Comparison of ENCODE assay signal across 8 mouse cellular contexts in genomic region chr13:12464844-12465243, GRCm38 (mm10). TPM values are rescaled to one million over a fixed set of nuclear protein-coding genes. Genes with fewer than 3 reads are reported as not detected.
DNase-seq lines count a peak whose midpoint lies in the region; ATAC-seq lines count a peak whose summit lies in the region.

Lgals8 (minus strand) TSS chr13:12464944.

- ATAC-seq in kidney, embryonic 15.5 days (replicated peaks; ENCODE audit: low FRiP score), result no peak
- ATAC-seq in intestine, embryonic 16.5 days, result no peak
- ATAC-seq in midbrain, embryonic 12.5 days (ENCODE audit: low FRiP score, low read depth), result no peak

- no peak within 1 kb of the TSS for H3K27ac ChIP-seq in kidney, embryonic 15.5 days
- no peak within 1 kb of the TSS for H3K27ac ChIP-seq in intestine, embryonic 16.5 days (ENCODE audit: low read length)
- no peak within 1 kb of the TSS for H3K27ac ChIP-seq in midbrain, embryonic 12.5 days (replicated peaks)

- DNase-seq in kidney, postnatal 36 days, result no peak
- DNase-seq in adrenal gland, adult 8-10 months, result no peak
- DNase-seq in gastrocnemius, postnatal 36 days, result no peak
- DNase-seq in natural killer cell, adult 2 months (ENCODE audit: low spot score in 2 of 2), result no peak
- no peak for DNase-seq in testis, postnatal 14 days (ENCODE audit: low spot score)

- H3K27me3 ChIP-seq in kidney, embryonic 15.5 days, result no peaks in the 10 kb centered on the region
- H3K27me3 ChIP-seq in intestine, embryonic 16.5 days (replicated peaks; ENCODE audit: control insufficient read depth, insufficient read depth, low read length), result no peaks in the 10 kb centered on the region
- no peaks in the 10 kb centered on the region for H3K27me3 ChIP-seq in midbrain, embryonic 12.5 days

- no peak within 1 kb of the TSS for H3K4me3 ChIP-seq in kidney, embryonic 15.5 days (replicated peaks)
- no peak within 1 kb of the TSS for H3K4me3 ChIP-seq in intestine, embryonic 16.5 days (ENCODE audit: low read length)
- no peak within 1 kb of the TSS for H3K4me3 ChIP-seq in midbrain, embryonic 12.5 days

- 69% methylated on average over 1 of the region's 1 CpGs for WGBS in kidney, embryonic 15.5 days
- 85% methylated on average over 1 of the region's 1 CpGs for WGBS in intestine, embryonic 16.5 days
- 83% methylated on average over 1 of the region's 1 CpGs for WGBS in midbrain, embryonic 12.5 days

- H3K36me3 ChIP-seq in kidney, embryonic 15.5 days, result no peaks in the 10 kb centered on the region
- no peaks in the 10 kb centered on the region for H3K36me3 ChIP-seq in intestine, embryonic 16.5 days (ENCODE audit: control insufficient read depth, insufficient read depth, low read length)
- H3K36me3 ChIP-seq in midbrain, embryonic 12.5 days, result no peaks in the 10 kb centered on the region

- intact Hi-C loops in gastrocnemius, postnatal 36 days (cut with DNase I), result loop anchor here (10.0 kb wide), 1 partner anchor 100 kb away; the partner anchor contains the start of gene Ero1lb

- H3K4me2 ChIP-seq in kidney, embryonic 15.5 days, result no peak within 1 kb of the TSS
- no peak within 1 kb of the TSS for H3K4me2 ChIP-seq in intestine, embryonic 16.5 days (ENCODE audit: low read depth, low read length)
- H3K4me2 ChIP-seq in midbrain, embryonic 12.5 days (replicated peaks), result no peak within 1 kb of the TSS

- no peak within 1 kb of the TSS for H3K9ac ChIP-seq in kidney, embryonic 15.5 days
- no peak within 1 kb of the TSS for H3K9ac ChIP-seq in intestine, embryonic 16.5 days (ENCODE audit: low read depth, low read length)
- H3K9ac ChIP-seq in midbrain, embryonic 12.5 days (replicated peaks), result no peak within 1 kb of the TSS

- peaks cover 7% of the 10 kb centered on the region for H3K4me1 ChIP-seq in kidney, embryonic 15.5 days
- peaks cover 2% of the 10 kb centered on the region; the same call in 1 of the 2 replicates for H3K4me1 ChIP-seq in intestine, embryonic 16.5 days (ENCODE audit: control insufficient read depth, insufficient read depth, low read length)
- H3K4me1 ChIP-seq in midbrain, embryonic 12.5 days, result peaks cover 11% of the 10 kb centered on the region; the same call in 1 of the 2 replicates

- H3K9me3 ChIP-seq in kidney, embryonic 15.5 days (replicated peaks), result no peaks in the 10 kb centered on the region
- H3K9me3 ChIP-seq in intestine, embryonic 16.5 days (ENCODE audit: control insufficient read depth, low read length), result no peaks in the 10 kb centered on the region
- no peaks in the 10 kb centered on the region for H3K9me3 ChIP-seq in midbrain, embryonic 12.5 days

RNA-seq across cellular contexts. Expression of gene Lgals8, which starts in this region (rescaled TPM):
- 20.4 and 22.5 TPM in 2 replicates for polyA plus RNA-seq in kidney, embryonic 15.5 days (2015; fragmentation: Nextera tagmentation; extraction: Ambion mirVana)
- total RNA-seq in adrenal gland, adult 8-10 months (2022), result 100 to 1,000 TPM in 2 of 4 experiments, 10 to 100 TPM in 2; 74.5 to 127 (median 102) TPM
- total RNA-seq in gastrocnemius, postnatal 36 days (2021), result 10 to 100 TPM; 24.6 to 30.7 TPM
- polyA plus RNA-seq in intestine, embryonic 16.5 days (2015; fragmentation: Nextera tagmentation; extraction: Ambion mirVana), result 39.3 and 42.5 TPM in 2 replicates
- polyA plus RNA-seq in midbrain, embryonic 12.5 days (2016; fragmentation: Nextera tagmentation; extraction: Ambion mirVana), result 11.8 and 14.1 TPM in 2 replicates
